Mouse (Mus musculus) limb, embryonic 11.5 days (tissue): ENCODE data around the gene Xcl1. TPM values are rescaled to one million over a fixed set of nuclear protein-coding genes. Genes with fewer than 3 reads are reported as not detected.

ENCODE experiments used
- ATAC-seq: fragments of 200-750 bp; cut with Nextera tagmentation; 2 replicates; pipeline ENCODE4 v1.8.0; 2017; ENCODE audit warnings: low read depth; ENCODE audit not compliant: insufficient number of reproducible peaks, low FRiP score, low TSS enrichment
- DNase-seq: peaks from one replicate; pipeline ENCODE4 v3.0.0-alpha.2; 2015; ENCODE audit warnings: low spot score
- H3K27ac ChIP-seq: fragments of 300-500 bp; sonication (generic); replicated peaks from 2 replicates; pipeline ENCODE4 v1.5.1; 2014; ENCODE audit warnings: low read depth, mild to moderate bottlenecking, low read length
- H3K27me3 ChIP-seq: fragments of 300-500 bp; sonication (generic); 2 replicates; pipeline ENCODE4 v1.6.1; 2014; ENCODE audit warnings: mild to moderate bottlenecking, low read length, mixed read lengths; ENCODE audit not compliant: control insufficient read depth, insufficient read depth
- H3K36me3 ChIP-seq: fragments of 300-500 bp; sonication (generic); 2 replicates; pipeline ENCODE4 v1.6.1; 2014; ENCODE audit warnings: mild to moderate bottlenecking, low read length, moderate library complexity, mixed read lengths; ENCODE audit not compliant: control insufficient read depth, insufficient read depth
- H3K4me1 ChIP-seq: fragments of 300-500 bp; sonication (generic); 2 replicates; pipeline ENCODE4 v1.6.1; 2014; ENCODE audit warnings: low read length, mixed read lengths; ENCODE audit not compliant: control insufficient read depth, insufficient read depth
- H3K4me2 ChIP-seq: fragments of 300-500 bp; sonication (generic); 2 replicates; pipeline ENCODE4 v1.6.1; 2014; ENCODE audit warnings: low read depth, mild to moderate bottlenecking, moderate library complexity; ENCODE audit not compliant: severe bottlenecking
- H3K4me3 ChIP-seq: fragments of 300-500 bp; sonication (generic); 2 replicates; pipeline ENCODE4 v1.5.1; 2014; ENCODE audit warnings: low read depth, low read length
- H3K9ac ChIP-seq: fragments of 300-500 bp; sonication (generic); 2 replicates; pipeline ENCODE4 v1.6.1; 2014; ENCODE audit warnings: mild to moderate bottlenecking, low read length
- H3K9me3 ChIP-seq: fragments of 300-500 bp; sonication (generic); 2 replicates; pipeline ENCODE4 v1.6.1; 2016; ENCODE audit warnings: low read length; ENCODE audit not compliant: control insufficient read depth
- WGBS: fragments of 180-500 bp; shearing (Covaris S2); extraction: QIAGEN DNeasy Blood & Tissue Kit; methylation state at CpG from one replicate; pipeline ENCODE4 v1.1.7; 2014; 5-methylcytosine and 5-hydroxymethylcytosine counted together
- polyA plus RNA-seq: library from polyadenylated mRNA; unstranded; fragments of >200 nt; fragmentation: Nextera tagmentation; extraction: Ambion mirVana; gene quantifications from 2 replicates; pipeline ENCODE4 v1.2.1, GENCODE M21; 2014

Xcl1 gene
- polyA plus RNA-seq, 1 experiment from 2014 or later: not detected

GRCm38 (mm10) chr1:164960610-164961009 is 25.3 kb upstream of the Xcl1 start:
- ATAC-seq: no peak
- H3K4me1 ChIP-seq: no peaks in the 10 kb centered on the region
- H3K9me3 ChIP-seq: no peaks in the 10 kb centered on the region
- WGBS: 51% methylated on average over 2 of the region's 2 CpGs
- H3K27me3 ChIP-seq: no peaks in the 10 kb centered on the region
- H3K4me2 ChIP-seq: no peak overlapping the region
- no peak for DNase-seq
- no peaks in the 10 kb centered on the region for H3K36me3 ChIP-seq
- H3K4me3 ChIP-seq: no peak overlapping the region
- H3K9ac ChIP-seq: no peak overlapping the region
- no peak overlapping the region for H3K27ac ChIP-seq

GRCm38 (mm10) chr1:164959787-164960385 is 24.6 kb upstream of the Xcl1 start:
- no peaks in the 10 kb centered on the region for H3K4me1 ChIP-seq
- DNase-seq (no peak), ATAC-seq (no peak)
- no peaks in the 10 kb centered on the region for H3K36me3 ChIP-seq
- H3K27me3 ChIP-seq: no peaks in the 10 kb centered on the region
- no peak overlapping the region for H3K4me3 ChIP-seq
- no peak overlapping the region for H3K27ac ChIP-seq
- H3K9me3 ChIP-seq: no peaks in the 10 kb centered on the region
- 67% methylated on average over 11 of the region's 11 CpGs for WGBS
- H3K4me2 ChIP-seq: no peak overlapping the region
- H3K9ac ChIP-seq: no peak overlapping the region

DNA sequence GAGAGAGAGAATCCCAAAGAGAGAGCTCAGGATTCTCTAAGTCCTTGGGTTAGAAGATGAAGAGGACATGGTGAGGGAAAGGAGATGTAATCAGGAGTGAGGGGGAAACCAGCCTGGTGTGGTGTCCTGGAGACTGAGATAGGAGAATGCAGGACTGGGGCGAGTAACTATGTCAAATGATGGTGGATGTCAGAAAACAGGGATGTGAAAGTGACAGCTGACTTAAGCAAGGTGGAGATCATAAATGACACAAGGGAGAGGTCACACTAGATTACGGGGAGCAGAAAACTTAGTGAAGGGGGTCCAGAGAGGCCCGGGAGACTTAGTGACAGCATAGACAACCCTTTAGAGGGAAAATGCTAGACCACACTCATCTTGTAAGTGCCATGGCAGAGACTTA is 23.8 kb upstream of the Xcl1 start:
- DNase-seq (no peak), ATAC-seq (no peak)
- H3K27me3 ChIP-seq: no peaks in the 10 kb centered on the region
- no peaks in the 10 kb centered on the region for H3K36me3 ChIP-seq
- no peaks in the 10 kb centered on the region for H3K4me1 ChIP-seq
- H3K9ac ChIP-seq: no peak overlapping the region
- no peak overlapping the region for H3K27ac ChIP-seq
- H3K4me3 ChIP-seq: no peak overlapping the region
- H3K9me3 ChIP-seq: no peaks in the 10 kb centered on the region
- no peak overlapping the region for H3K4me2 ChIP-seq
- WGBS: 85% methylated on average over 3 of the region's 3 CpGs

DNA sequence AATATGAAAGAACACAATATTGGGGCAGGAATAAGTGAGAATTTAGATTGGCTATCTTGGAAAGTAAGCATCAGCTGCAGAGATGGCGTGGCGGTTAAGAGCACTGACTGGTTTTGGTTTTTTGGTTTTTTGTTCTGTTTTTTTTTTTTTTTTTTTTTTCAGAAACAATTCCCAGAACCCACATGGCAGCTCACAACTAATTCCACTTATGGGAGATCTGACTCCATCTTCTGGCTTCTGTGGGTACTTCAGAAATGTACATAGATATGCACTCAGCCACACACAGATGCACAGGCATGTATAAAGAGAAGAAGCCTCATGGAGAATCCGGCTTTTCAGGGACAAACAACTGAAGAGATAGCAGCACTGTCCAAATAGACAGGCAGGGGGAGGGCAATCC is 22.6 kb upstream of the Xcl1 start:
- Histone ChIP-seq H3K36me3 (no peaks in the 10 kb centered on the region), H3K4me1 (no peaks in the 10 kb centered on the region), H3K27ac (no peak overlapping the region), H3K9me3 (no peaks in the 10 kb centered on the region), H3K27me3 (no peaks in the 10 kb centered on the region), H3K4me3 (no peak overlapping the region), H3K9ac (no peak overlapping the region), H3K4me2 (no peak overlapping the region)
- DNase-seq (no peak), ATAC-seq (no peak)
- WGBS: 86% methylated on average over 3 of the region's 3 CpGs

GRCm38 (mm10) chr1:164956725-164957399 is 21.5 kb upstream of the Xcl1 start:
- no peaks in the 10 kb centered on the region for H3K4me1 ChIP-seq
- no peaks in the 10 kb centered on the region for H3K36me3 ChIP-seq
- no peak overlapping the region for H3K9ac ChIP-seq
- 82% methylated on average over 3 of the region's 3 CpGs for WGBS
- no peak overlapping the region for H3K4me2 ChIP-seq
- ATAC-seq: no peak
- no peaks in the 10 kb centered on the region for H3K9me3 ChIP-seq
- H3K4me3 ChIP-seq: no peak overlapping the region
- no peak for DNase-seq
- no peaks in the 10 kb centered on the region for H3K27me3 ChIP-seq
- no peak overlapping the region for H3K27ac ChIP-seq

- no peaks in the 10 kb centered on the region for H3K9me3 ChIP-seq
- no peaks in the 10 kb centered on the region for H3K27me3 ChIP-seq
- H3K9ac ChIP-seq: no peak overlapping the region
- no peak overlapping the region for H3K4me2 ChIP-seq
- no peak for DNase-seq
- WGBS: 75% methylated on average over 7 of the region's 7 CpGs
- no peak overlapping the region for H3K27ac ChIP-seq
- no peak overlapping the region for H3K4me3 ChIP-seq
- H3K36me3 ChIP-seq: no peaks in the 10 kb centered on the region
- H3K4me1 ChIP-seq: no peaks in the 10 kb centered on the region
- no peak for ATAC-seq
Observed at GRCm38 (mm10) chr1:164955452-164956196, 20.3 kb upstream of the Xcl1 start.

- no peak for ATAC-seq
Observed at GRCm38 (mm10) chr1:164953574-164953973, 18.2 kb upstream of the Xcl1 start.

GRCm38 (mm10) chr1:164936060-164936459 is 733 bp upstream of the Xcl1 start:
- Histone ChIP-seq H3K4me1 (no peaks in the 10 kb centered on the region), H3K4me2 (no peak overlapping the region), H3K27me3 (no peaks in the 10 kb centered on the region), H3K4me3 (no peak overlapping the region), H3K9ac (no peak overlapping the region), H3K27ac (no peak overlapping the region), H3K9me3 (no peaks in the 10 kb centered on the region), H3K36me3 (no peaks in the 10 kb centered on the region)
- 64% methylated on average over 2 of the region's 2 CpGs for WGBS
- DNase-seq: no peak
- no peak for ATAC-seq

More at GRCm38 (mm10) chr1:164953574-164953973, 18.2 kb upstream of the Xcl1 start:
- no peaks in the 10 kb centered on the region for H3K27me3 ChIP-seq
- H3K36me3 ChIP-seq: no peaks in the 10 kb centered on the region
- 91% methylated on average over 6 of the region's 6 CpGs for WGBS
- no peak overlapping the region for H3K27ac ChIP-seq
- H3K9ac ChIP-seq: no peak overlapping the region
- H3K4me3 ChIP-seq: no peak overlapping the region
- H3K4me1 ChIP-seq: no peaks in the 10 kb centered on the region
- no peak for DNase-seq
- H3K4me2 ChIP-seq: no peak overlapping the region
- no peaks in the 10 kb centered on the region for H3K9me3 ChIP-seq
